ENCODE assay signal across 16 mouse cellular contexts in the genomic region with DNA sequence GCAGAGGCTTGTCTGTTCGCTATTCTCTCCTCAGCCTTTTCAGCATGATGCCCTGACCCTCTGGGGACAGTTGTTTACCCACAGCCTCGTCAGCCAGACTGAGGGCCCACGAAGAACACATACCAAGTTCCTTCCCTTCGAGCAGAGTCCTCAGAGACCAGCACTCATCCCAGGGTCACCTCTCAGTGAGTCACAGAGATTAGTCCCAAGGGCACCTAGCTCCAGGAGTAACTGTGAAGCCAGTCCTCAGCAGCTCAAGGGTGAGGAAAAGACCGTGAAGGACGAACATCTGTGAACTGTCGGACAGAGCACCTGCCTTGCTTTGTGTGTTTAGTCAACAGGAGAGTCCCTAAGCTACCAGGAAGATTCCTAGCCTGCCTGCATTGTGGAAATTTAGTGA. TPM values are rescaled to one million over a fixed set of nuclear protein-coding genes. Genes with fewer than 3 reads are reported as not detected.
DNase-seq lines count a peak whose midpoint lies in the region.
"Had no signal": no experiment of that assay in that cellular context is flagged by ENCODE, and none has a peak within 500 bp of the region (broad histone marks: within the 10 kb centered on the region; RNA-seq: fewer than 3 reads in every experiment).

No protein-coding gene starts in this region.

- intact Hi-C loops in gastrocnemius, postnatal 36 days (cut with DNase I): no loop called here

- peak; percentile 65 for DNase-seq in adrenal gland, adult 2 months
- no peak for DNase-seq in adrenal gland, adult 18-20 months (ENCODE audit: low spot score in 2 of 2)
- DNase-seq in adrenal gland, adult 8-10 months: peak; percentile 45
- peak; percentile 52 for DNase-seq in adrenal gland, postnatal 14 days
- DNase-seq in gastrocnemius, postnatal 36 days: no peak
- no peak for DNase-seq in gastrocnemius, postnatal 25 days
- DNase-seq: B cell, adult 2 months; cerebellum, adult 18-20 months; cerebellum, adult 9-10 months; cerebellum, postnatal 14 days; heart, adult 11 months; kidney, adult 11 months; kidney, adult 9 months had no signal

RNA-seq across cellular contexts. Expression of gene Cfap69, which starts 4.9 kb away (rescaled TPM):
- total RNA-seq in adrenal gland, adult 2 months (2021): 1 to 10 TPM; 7.9 to 8.9 TPM
- 2.2 and 4.6 TPM in 2 replicates for polyA plus RNA-seq in adrenal gland, adult 2 months (2012; rRNA removed)
- total RNA-seq in adrenal gland, adult 18-20 months (2021): 1 to 10 TPM; 6.4 to 8.3 TPM
- 10 to 100 TPM in 2 of 4 experiments, 1 to 10 TPM in 2; 6.1 to 22.5 (median 12.7) TPM for total RNA-seq in adrenal gland, adult 8-10 months (2022)
- total RNA-seq in adrenal gland, postnatal 14 days (2021): 6.8 TPM in 2 replicates
- under 1 TPM in 1 of 2 experiments, not detected in 1; 0.41 TPM for total RNA-seq in gastrocnemius, postnatal 36 days (2021)
- total RNA-seq in gastrocnemius, postnatal 25 days (2021): 1 to 10 TPM in 1 of 2 experiments, not detected in 1; 1.0 TPM
- total RNA-seq: hematopoietic stem cell, adult 5-6 weeks had no signal
- polyA plus RNA-seq: G1E had no signal

RNA-seq across cellular contexts. Expression of gene Steap2, which starts 25.5 kb away (rescaled TPM):
- 10 to 100 TPM; 34.1 to 53.0 TPM for total RNA-seq in adrenal gland, adult 2 months (2021)
- polyA plus RNA-seq in adrenal gland, adult 2 months (2012; rRNA removed): 16.7 and 24.0 TPM in 2 replicates
- 10 to 100 TPM; 32.8 to 37.6 TPM for total RNA-seq in adrenal gland, adult 18-20 months (2021)
- total RNA-seq in adrenal gland, adult 8-10 months (2022): 10 to 100 TPM; 41.9 to 82.0 (median 64.8) TPM
- 35.8 and 41.6 TPM in 2 replicates for total RNA-seq in adrenal gland, postnatal 14 days (2021)
- total RNA-seq in gastrocnemius, postnatal 36 days (2021): under 1 TPM; 0.30 to 0.71 TPM
- total RNA-seq in gastrocnemius, postnatal 25 days (2021): under 1 TPM; 0.32 to 0.33 TPM
- total RNA-seq: CH12.LX; hematopoietic stem cell, adult 5-6 weeks had no signal
- polyA plus RNA-seq: G1E had no signal

Comparison
In these comparisons a context has a peak if more than half of its experiments do, and no peak if none do; other contexts are left out.
1. DNase-seq: peak in adrenal gland, adult 2 months (single experiment), adrenal gland, adult 8-10 months (single experiment) and adrenal gland, postnatal 14 days (single experiment); none in adrenal gland, adult 18-20 months (0 of 2), gastrocnemius, postnatal 36 days (0 of 2) and gastrocnemius, postnatal 25 days (single experiment).
2. RNA of gene Steap2, which starts 25.5 kb away (total RNA-seq): 41.9 to 82.0 TPM in adrenal gland, adult 8-10 months, 34.1 to 53.0 TPM in adrenal gland, adult 2 months, 32.8 to 37.6 TPM in adrenal gland, adult 18-20 months and 35.8 to 41.6 TPM in adrenal gland, postnatal 14 days; 0.30 to 0.71 TPM in gastrocnemius, postnatal 36 days and 0.32 to 0.33 TPM in gastrocnemius, postnatal 25 days; every median in the first group is over 10 times any median in the second.